Mouse (Mus musculus) left cerebral cortex, postnatal 14 days (tissue): ENCODE data around the gene Manbal. TPM values are rescaled to one million over a fixed set of nuclear protein-coding genes. Genes with fewer than 3 reads are reported as not detected.
"Not testable (repeated sequence)": the region's sequence is repeated elsewhere in the genome, so short reads cannot be mapped to it uniquely, and the experiment has no call there.

Experiments used
- DNase-seq, 2 experiments: peaks; one replicate each; pipeline ENCODE4 v3.0.0; 2021 to 2022; ENCODE audit warnings: low spot score in 2 of 2, mixed read lengths in 1 of 2
- intact Hi-C: fragments of 180-260 bp; cut with DNase I; formaldehyde crosslinking; loops from one replicate; pipeline ENCODE4 v1.15.1; 2025
- total RNA-seq, 2 experiments: library from RNA; stranded (reverse); gene quantifications; 2 replicates each; pipeline ENCODE4 v1.2.3; 2021

The Manbal gene
- total RNA-seq, 2 experiments from 2014 or later = 74.4 to 80.6 TPM

- DNase-seq = no peak
- intact Hi-C loops = no loop called here
Observed at GRCm38 (mm10) chr2:157354106-157354505, 13.3 kb upstream of the Manbal start.

GRCm38 (mm10) chr2:157360028-157360427 lies 7.4 kb upstream of the Manbal start:
- intact Hi-C loops = no loop called here
- DNase-seq = no peak

- DNase-seq = no peak
- intact Hi-C loops = no loop called here
Observed at GRCm38 (mm10) chr2:157363031-157363430, 4.4 kb upstream of the Manbal start.

- intact Hi-C loops = no loop called here
- no peak for DNase-seq
Observed at GRCm38 (mm10) chr2:157366762-157367161, 632 bp upstream of the Manbal start.

GRCm38 (mm10) chr2:157367991-157368390 lies 597 bp downstream of the Manbal start:
- intact Hi-C loops = no loop called here
- DNase-seq = peak in 1 of 2 experiments; percentile 14

GRCm38 (mm10) chr2:157371696-157372095 lies 4.3 kb downstream of the Manbal start:
- intact Hi-C loops = no loop called here
- DNase-seq = no peak

- DNase-seq = no peak
- intact Hi-C loops = no loop called here
Observed at GRCm38 (mm10) chr2:157373681-157374080, 6.3 kb downstream of the Manbal start.

- intact Hi-C loops = no loop called here
- DNase-seq = no peak
Observed at GRCm38 (mm10) chr2:157375051-157375450, 7.7 kb downstream of the Manbal start.

GRCm38 (mm10) chr2:157375794-157376757 lies 8.7 kb downstream of the Manbal start:
- intact Hi-C loops = no loop called here
- no peak for DNase-seq

GRCm38 (mm10) chr2:157376995-157377394 lies 9.6 kb downstream of the Manbal start:
- DNase-seq = no peak
- intact Hi-C loops = no loop called here

- intact Hi-C loops = no loop called here
Observed at GRCm38 (mm10) chr2:157384836-157385235, 17.4 kb downstream of the Manbal start.

GRCm38 (mm10) chr2:157388901-157389590 lies 21.7 kb downstream of the Manbal start:
- intact Hi-C loops = not testable (repeated sequence)

More at GRCm38 (mm10) chr2:157384836-157385235, 17.4 kb downstream of the Manbal start:
- no peak for DNase-seq

GRCm38 (mm10) chr2:157389591-157389921 lies 22.2 kb downstream of the Manbal start:
- intact Hi-C loops = no loop called here
- no peak for DNase-seq

More at GRCm38 (mm10) chr2:157388901-157389590, 21.7 kb downstream of the Manbal start:
- not testable (repeated sequence) for DNase-seq

- no peak for DNase-seq
- intact Hi-C loops = no loop called here
Observed at GRCm38 (mm10) chr2:157392331-157392730, 24.9 kb downstream of the Manbal start.

- no peak for DNase-seq
- intact Hi-C loops = no loop called here
Observed at GRCm38 (mm10) chr2:157393549-157393948, 26.2 kb downstream of the Manbal start.

GRCm38 (mm10) chr2:157394868-157395267 lies 27.5 kb downstream of the Manbal start:
- intact Hi-C loops = no loop called here
- DNase-seq = no peak

- intact Hi-C loops = no loop called here
- no peak for DNase-seq
Observed at GRCm38 (mm10) chr2:157395371-157395770, 28.0 kb downstream of the Manbal start.

GRCm38 (mm10) chr2:157395960-157396359 lies 28.6 kb downstream of the Manbal start:
- DNase-seq = no peak
- intact Hi-C loops = no loop called here

- DNase-seq = no peak
- intact Hi-C loops = no loop called here
Observed at GRCm38 (mm10) chr2:157397376-157397775, 30.0 kb downstream of the Manbal start.

- no peak for DNase-seq
- intact Hi-C loops = no loop called here
Observed at GRCm38 (mm10) chr2:157398539-157398938, 31.1 kb downstream of the Manbal start.

- DNase-seq = no peak
- intact Hi-C loops = no loop called here
Observed at GRCm38 (mm10) chr2:157399797-157400196, 32.4 kb downstream of the Manbal start.
